Mouse (Mus musculus): ENCODE measurements around the gene Tti1. TPM values are rescaled to one million over a fixed set of nuclear protein-coding genes. Genes with fewer than 3 reads are reported as not detected.
A peak's percentile ranks its signal among the peaks of the same experiment; 100 is the strongest.

Tti1 gene
- total RNA-seq, 4 experiments from 2014 or later, result 19.0 to 28.8 (median 26.1) TPM

DNA sequence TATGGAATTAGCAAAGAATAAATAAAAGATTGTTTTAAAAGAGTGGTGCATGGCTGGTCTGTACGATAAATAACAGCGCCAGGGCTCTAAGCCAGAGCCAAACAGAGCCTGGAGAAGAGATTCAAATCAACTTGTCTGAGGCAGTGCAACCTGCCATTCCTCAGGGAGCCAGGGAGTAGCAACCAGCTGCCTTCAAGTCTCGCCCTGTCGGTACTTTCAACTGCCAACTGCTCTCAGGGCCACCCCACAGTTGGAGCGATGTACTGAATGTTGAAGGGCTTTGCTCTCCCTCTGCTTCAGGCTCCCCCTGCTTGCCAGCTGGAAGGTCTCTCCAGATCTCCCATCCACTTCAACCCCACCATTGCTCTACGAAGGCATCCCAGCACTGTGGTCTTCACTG, 58.1 kb downstream of the Tti1 start:
- DNase-seq, result no peak

DNA sequence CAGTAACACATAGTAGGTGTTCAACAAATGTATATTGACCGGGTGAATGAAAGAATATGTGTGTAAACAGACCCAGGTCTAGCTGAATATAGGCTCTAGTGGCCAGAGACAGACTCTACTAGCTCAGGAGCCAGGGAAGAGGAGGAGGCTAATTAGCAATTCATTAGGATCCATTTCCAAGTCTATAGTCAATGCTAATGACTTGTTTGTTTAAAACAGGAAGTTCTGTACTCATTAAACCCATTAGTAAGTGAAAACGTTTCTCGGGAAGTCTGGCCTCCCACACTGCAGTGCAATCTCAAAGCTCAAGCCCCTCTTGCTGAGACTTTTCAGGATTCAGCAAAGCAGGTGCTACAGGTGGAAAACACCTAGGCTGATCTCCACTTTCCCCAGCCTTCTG, 60.4 kb downstream of the Tti1 start:
- DNase-seq, result no peak

DNA sequence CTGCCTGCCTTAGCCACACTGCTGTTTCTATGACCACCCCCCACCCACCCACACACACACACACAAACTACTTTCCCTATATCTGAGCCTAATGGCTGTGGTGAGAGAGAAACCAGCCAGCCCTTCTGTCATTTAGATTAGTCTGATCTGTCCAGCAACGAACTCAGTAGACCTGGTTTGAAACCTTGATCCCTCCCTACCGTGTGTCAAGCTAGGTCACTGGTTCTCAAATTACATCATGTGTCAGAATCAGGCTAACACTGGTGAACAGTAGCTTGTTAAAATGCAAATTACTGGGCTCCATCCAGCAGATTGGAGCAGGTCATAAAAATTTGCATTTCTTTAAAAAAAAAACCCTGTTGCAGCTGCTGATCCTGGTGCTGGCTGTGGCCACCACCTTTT, 70.5 kb downstream of the Tti1 start:
- DNase-seq, result no peak

DNA sequence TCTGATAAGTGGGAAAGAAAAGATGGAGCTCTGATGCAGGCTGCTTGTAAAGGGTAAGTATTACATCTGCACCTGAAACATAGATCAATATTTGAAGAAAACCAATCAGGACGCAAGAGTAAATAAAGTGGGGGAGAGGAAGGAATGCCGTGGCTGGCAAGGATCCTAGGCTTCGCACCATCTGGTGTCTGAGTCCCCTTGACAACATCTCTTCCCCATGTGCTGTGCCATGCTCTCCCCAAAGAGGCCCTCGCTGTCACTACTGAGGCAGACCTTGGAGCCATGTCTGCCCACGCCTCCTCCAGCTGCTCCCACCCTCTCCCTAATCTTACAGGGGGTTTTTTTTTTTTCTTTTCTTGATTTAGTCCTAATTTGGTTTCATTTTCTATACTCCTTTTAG, 74.3 kb downstream of the Tti1 start:
- no peak for DNase-seq

DNA sequence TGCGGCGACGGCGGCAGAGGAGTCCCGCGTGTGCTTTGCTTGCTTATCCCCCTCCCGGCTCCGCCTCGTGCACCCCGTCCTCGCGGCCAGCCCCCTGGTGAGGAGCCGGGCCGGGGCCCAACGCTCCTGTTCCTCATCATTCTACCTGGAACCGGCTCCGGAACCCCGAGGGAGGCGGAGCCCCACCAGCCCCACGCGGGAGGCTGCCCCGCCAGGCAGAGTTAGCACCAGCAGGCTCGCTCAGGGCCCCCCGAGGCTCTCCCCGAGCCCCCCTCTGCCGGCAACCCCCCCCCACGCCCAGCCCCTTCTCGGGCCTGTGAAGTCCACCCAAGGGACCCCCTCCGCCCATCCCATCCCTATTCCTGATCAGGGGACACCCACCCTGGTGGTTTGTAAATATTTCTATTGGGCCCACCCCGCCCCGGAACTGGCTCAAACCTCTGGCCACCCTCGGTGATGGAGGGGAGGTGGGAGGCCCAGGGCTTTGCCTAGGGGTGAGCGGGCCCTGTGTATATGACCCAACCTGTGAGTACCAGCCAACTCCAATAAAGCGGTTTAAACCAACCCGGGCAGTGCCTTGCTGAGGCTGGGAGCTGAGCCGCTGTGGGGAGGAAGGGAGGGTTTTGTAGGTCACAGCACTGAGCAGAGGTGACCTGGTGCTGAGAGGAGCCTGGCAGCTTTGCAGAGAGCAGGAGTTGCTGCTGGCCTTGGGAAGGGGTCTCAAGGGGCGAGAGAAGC, 83.9 kb downstream of the Tti1 start:
- DNase-seq, result no peak

DNA sequence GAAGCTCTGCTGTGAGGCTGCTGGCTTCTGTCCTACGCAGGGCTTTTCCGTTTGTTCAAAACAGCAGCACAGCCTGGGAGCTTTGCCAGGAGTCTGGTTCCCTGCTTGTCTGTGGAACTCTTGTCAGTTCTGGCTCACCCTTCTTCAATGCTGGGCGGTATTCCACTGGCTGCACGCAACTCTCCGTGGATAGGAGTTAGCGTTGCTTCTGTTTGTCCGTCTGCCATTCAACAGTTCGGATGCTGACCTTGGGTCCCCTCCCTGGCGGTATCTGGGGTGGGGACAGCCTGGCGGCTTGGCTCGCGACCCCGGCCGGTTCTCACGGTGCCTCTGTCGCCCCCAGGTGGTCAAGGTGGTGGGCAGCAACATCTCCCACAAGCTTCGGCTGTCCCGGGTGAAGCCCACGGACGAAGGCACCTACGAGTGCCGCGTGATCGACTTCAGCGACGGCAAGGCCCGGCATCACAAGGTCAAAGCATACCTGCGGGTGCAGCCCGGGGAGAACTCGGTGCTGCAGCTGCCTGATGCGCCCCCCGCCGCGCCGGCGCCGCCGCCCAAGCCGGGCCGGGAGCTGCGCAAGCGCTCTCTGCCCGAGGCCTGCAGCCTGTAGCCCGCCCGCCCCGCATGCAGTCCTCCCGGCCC, 84.6 kb downstream of the Tti1 start:
- peak; percentile 57 for DNase-seq

DNA sequence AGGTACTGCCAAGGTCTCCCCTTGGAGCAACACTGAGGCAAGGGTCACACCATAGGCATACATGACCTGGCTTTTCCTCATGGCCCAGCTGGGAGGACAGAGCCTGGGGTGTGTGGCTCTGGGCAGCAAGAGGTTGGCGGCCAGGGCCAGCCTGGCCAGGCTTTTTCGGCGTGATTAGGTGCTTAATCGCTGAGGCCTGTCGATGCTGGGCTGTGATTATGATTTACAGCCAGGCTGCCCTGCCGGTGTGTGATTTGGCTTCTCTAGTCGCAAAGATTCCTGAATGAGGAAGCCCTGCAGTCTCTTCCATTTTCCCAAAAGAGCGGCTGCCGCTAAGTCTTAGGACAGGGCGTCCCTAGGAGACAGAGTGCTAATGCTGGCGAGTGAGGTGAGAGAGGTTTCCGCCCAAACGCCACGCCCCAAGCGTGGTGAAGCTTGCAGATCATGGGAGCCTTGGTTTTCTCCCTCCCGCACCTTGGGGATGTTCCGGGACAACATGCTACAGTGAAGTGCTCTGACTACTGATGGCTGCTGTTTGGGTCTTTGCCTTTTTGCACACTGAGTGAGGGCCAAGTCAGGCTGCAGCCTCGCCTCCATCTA, 87.5 kb downstream of the Tti1 start:
- no peak for DNase-seq

DNA sequence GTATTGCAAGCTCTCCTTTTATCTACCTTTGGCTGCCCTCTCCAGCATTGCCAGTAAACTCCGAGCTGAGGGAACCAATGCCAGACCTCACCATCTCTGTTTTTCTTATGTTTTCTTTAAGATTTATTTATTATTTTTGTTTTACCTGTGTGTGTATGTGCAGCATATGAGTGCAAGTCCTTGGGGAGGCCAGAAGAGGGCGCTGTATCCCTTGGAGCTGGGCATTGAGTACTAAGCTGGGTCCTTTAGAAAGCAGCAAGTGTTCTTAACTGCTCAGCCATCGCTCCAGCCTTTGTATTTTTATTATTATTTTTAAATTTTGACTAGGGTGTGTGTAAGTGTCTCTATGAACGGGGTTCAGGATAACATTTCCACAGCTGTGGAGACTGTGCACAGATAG, 91.6 kb downstream of the Tti1 start:
- no peak for DNase-seq

DNA sequence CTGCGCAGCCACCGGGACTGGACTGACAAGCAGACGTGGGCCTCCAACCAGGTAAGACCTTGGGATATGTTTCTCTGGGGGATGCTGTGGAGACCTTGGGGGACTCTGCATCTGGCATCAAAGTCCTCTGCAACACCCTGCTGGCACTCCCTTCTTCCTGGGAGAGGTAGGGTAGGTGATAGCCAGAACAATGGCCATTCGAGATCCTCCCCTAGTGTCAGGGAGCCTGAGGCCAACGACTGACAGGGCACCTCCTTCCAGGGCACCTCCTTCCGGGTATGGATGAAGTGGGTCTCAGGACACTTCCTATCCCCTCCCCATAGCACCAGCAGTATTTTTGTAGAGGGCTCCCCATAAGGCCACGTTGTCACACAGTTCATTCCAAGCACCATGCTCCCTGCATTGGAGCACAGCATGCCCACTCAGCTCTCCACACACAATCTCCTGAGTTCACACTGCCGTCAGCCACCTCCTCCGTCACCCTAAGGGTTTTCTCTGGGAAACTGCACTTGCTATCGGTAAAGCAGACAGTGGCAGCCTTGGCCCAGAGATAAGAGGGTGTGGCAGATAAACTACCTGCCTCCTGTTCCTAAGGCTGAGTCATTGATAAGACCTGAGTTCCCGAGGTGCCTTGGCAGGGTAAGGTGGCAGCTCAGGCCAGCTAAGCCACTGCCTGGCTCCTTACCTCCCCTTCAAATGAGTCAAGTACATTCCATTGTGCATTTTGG, 92.6 kb downstream of the Tti1 start:
- DNase-seq, result no peak

DNA sequence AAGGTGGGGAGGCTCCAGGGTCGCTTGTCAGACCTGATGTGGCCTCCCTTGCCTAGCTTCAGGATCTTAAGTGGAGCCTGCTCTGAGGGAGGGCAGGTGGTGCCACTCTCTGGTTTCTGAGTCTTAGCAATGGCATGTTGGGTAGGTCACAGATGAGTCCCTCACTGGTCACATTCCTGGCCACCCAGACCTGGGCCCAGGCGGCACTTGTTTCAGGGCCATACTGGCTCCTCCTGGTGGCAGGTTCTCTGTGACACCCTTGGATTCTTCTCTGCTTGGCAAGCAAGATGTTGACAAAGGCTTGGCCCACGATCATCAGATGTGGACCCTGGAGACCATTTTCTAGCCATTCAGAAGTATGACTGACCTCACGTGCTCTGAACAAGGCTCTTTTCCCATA, 95.6 kb downstream of the Tti1 start:
- no peak for DNase-seq

Other genes starting within 250 kb of the Tti1 start
- gene Vstm2l, start 113.8 kb downstream of the Tti1 start, total RNA-seq (2022), result 1 to 10 TPM; 1.5 to 4.5 (median 2.4) TPM
- 10 to 100 TPM; 32.9 to 45.6 (median 40.1) TPM for gene Rprd1b, start 64 bp upstream of the Tti1 start, total RNA-seq (2022)
- gene Tgm2, start 118.0 kb upstream of the Tti1 start, total RNA-seq (2022), result 10 to 100 TPM; 58.1 to 75.3 (median 62.3) TPM
- 1 to 10 TPM; 1.4 to 7.8 (median 4.4) TPM for gene D630003M21Rik, start 200.8 kb upstream of the Tti1 start, total RNA-seq (2022)
- gene Bpi, start 229.7 kb upstream of the Tti1 start, total RNA-seq (2022), result not detected

Measured in adrenal gland, adult 8-10 months (tissue).